8 mouse cellular contexts compared by ENCODE assay signal in the genomic region with DNA sequence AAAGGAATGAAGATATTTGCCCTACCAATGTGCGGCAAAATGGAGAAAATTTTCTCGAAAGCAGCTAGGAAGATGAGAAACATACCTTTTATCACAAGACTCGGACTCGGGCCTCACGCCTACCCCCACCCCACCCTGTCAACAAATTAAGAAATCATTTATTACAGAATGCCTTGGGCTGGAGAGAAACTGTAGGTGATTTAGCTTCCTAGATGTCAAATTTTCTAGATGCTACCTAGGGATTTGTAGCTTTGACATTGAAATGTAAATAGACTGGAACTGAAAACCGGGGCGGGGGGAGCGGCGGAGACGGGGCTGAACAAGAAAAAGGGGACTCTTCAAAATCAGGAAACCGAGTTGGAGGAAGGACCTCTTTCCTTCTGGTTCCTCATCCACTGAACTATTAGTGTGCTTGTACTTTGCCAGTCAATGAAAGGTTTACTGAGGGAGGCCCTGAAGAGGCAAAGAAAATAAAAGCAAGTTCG. TPM values are rescaled to one million over a fixed set of nuclear protein-coding genes. Genes with fewer than 3 reads are reported as not detected.
DNase-seq lines count a peak whose midpoint lies in the region; ATAC-seq and TF ChIP-seq lines count a peak whose summit lies in the region.

No protein-coding gene starts in this region.

- H3K4me2 ChIP-seq in hindbrain, embryonic 14.5 days (replicated peaks), result peak overlapping the region; percentile 54
- peak overlapping the region; percentile 42 for H3K4me2 ChIP-seq in lung, postnatal 0 days (replicated peaks; ENCODE audit: low read depth, low read length)
- H3K4me2 ChIP-seq in stomach, postnatal 0 days (replicated peaks; ENCODE audit: low read depth), result peak overlapping the region; percentile 45

- no peaks in the 10 kb centered on the region for H3K79me2 ChIP-seq in C2C12 (ENCODE audit: control insufficient read depth, insufficient read depth)

- peak overlapping the region; percentile 63 for H3K27ac ChIP-seq in cortical plate, adult 2 months (ENCODE audit: insufficient read depth, low read length)
- H3K27ac ChIP-seq in hindbrain, embryonic 14.5 days, result peak overlapping the region; percentile 78
- H3K27ac ChIP-seq in lung, postnatal 0 days (ENCODE audit: low read length), result peak overlapping the region; percentile 26; the same call in 1 of the 2 replicates
- no peak overlapping the region for H3K27ac ChIP-seq in stomach, postnatal 0 days (replicated peaks)

- no peak for TF ChIP-seq EP300 in lung, postnatal 0 days (IDR thresholded peaks at IDR 0.05)
- TF ChIP-seq EP300 in stomach, postnatal 0 days (optimal IDR thresholded peaks at IDR 0.05), result no peak

- no peaks in the 10 kb centered on the region for H3K36me3 ChIP-seq in C2C12 (ENCODE audit: control insufficient read depth, insufficient read depth)
- no peaks in the 10 kb centered on the region for H3K36me3 ChIP-seq in hindbrain, embryonic 14.5 days (replicated peaks; ENCODE audit: control insufficient read depth, insufficient read depth)
- no peaks in the 10 kb centered on the region for H3K36me3 ChIP-seq in lung, postnatal 0 days (ENCODE audit: insufficient read depth, low read length)
- no peaks in the 10 kb centered on the region for H3K36me3 ChIP-seq in stomach, postnatal 0 days (ENCODE audit: control insufficient read depth, insufficient read depth, low read length)

- H3ac ChIP-seq in C2C12 (ENCODE audit: control insufficient read depth, insufficient read length, low read depth), result no peak overlapping the region

- ATAC-seq in hindbrain, embryonic 14.5 days (ENCODE audit: low FRiP score), result peak; percentile 80
- ATAC-seq in lung, postnatal 0 days, result peak; percentile 72
- ATAC-seq in stomach, postnatal 0 days (ENCODE audit: low FRiP score, low TSS enrichment), result peak; percentile 21; the same call in 1 of the 2 replicates

- no peak for TF ChIP-seq POLR2A in cortical plate, adult 2 months (IDR thresholded peaks at IDR 0.05; ENCODE audit: extremely low read depth, insufficient read depth, low read length)

- no peaks in the 10 kb centered on the region for H3K9me3 ChIP-seq in hindbrain, embryonic 14.5 days (ENCODE audit: control insufficient read depth, low read length)
- no peaks in the 10 kb centered on the region for H3K9me3 ChIP-seq in lung, postnatal 0 days (ENCODE audit: low read length)
- H3K9me3 ChIP-seq in stomach, postnatal 0 days (ENCODE audit: control insufficient read depth, low read length), result no peaks in the 10 kb centered on the region

- DNase-seq in gastrocnemius, postnatal 10 days, result peak; percentile 6
- DNase-seq in gastrocnemius, adult 18-20 months (ENCODE audit: low spot score), result no peak
- DNase-seq in hindbrain, embryonic 14.5 days (ENCODE audit: low spot score), result peak; percentile 32
- DNase-seq in lung, postnatal 0 days (ENCODE audit: low spot score), result peak; percentile 8
- DNase-seq in stomach, postnatal 0 days (ENCODE audit: low spot score), result peak; percentile 13
- no peak for DNase-seq in gastrocnemius, postnatal 25 days

- H3K27me3 ChIP-seq in C2C12 (ENCODE audit: control insufficient read depth, insufficient read depth, insufficient read length), result no peaks in the 10 kb centered on the region
- no peaks in the 10 kb centered on the region for H3K27me3 ChIP-seq in hindbrain, embryonic 14.5 days (ENCODE audit: control insufficient read depth, insufficient read depth, low read length)
- no peaks in the 10 kb centered on the region for H3K27me3 ChIP-seq in lung, postnatal 0 days (replicated peaks; ENCODE audit: insufficient read depth, low read length)
- H3K27me3 ChIP-seq in stomach, postnatal 0 days (ENCODE audit: control insufficient read depth, insufficient read depth, low read length), result no peaks in the 10 kb centered on the region

- WGBS in hindbrain, embryonic 14.5 days, result 22% methylated on average over 12 of the region's 12 CpGs
- WGBS in lung, postnatal 0 days, result 14% methylated on average over 12 of the region's 12 CpGs
- 22% methylated on average over 12 of the region's 12 CpGs for whole genome bisulfite sequencing in stomach, postnatal 0 days

- H3K79me3 ChIP-seq in C2C12 (ENCODE audit: low read depth), result no peaks in the 10 kb centered on the region

- TF ChIP-seq CTCF in C2C12 (IDR thresholded peaks at IDR 0.05; ENCODE audit: control insufficient read depth, insufficient read depth, insufficient read length), result no peak
- no peak for TF ChIP-seq CTCF in cortical plate, adult 2 months (IDR thresholded peaks at IDR 0.05; ENCODE audit: extremely low read depth, insufficient read depth, low read length)
- no peak for TF ChIP-seq CTCF in lung, postnatal 0 days (IDR thresholded peaks at IDR 0.05)
- no peak for TF ChIP-seq CTCF in stomach, postnatal 0 days (IDR thresholded peaks at IDR 0.05; ENCODE audit: low read depth)

- H3K4me1 ChIP-seq in cortical plate, adult 2 months (ENCODE audit: control insufficient read depth, insufficient read depth, low read length), result no peaks in the 10 kb centered on the region
- peaks cover 7% of the 10 kb centered on the region; the same call in 1 of the 2 replicates for H3K4me1 ChIP-seq in hindbrain, embryonic 14.5 days (replicated peaks; ENCODE audit: control insufficient read depth, insufficient read depth, low read length)
- no peaks in the 10 kb centered on the region for H3K4me1 ChIP-seq in lung, postnatal 0 days (ENCODE audit: insufficient read depth, low read depth, low read length)
- no peaks in the 10 kb centered on the region for H3K4me1 ChIP-seq in stomach, postnatal 0 days (replicated peaks; ENCODE audit: control insufficient read depth, insufficient read depth)

- peak overlapping the region; percentile 32 for H3K4me3 ChIP-seq in C2C12 (ENCODE audit: insufficient read depth, poor library complexity, severe bottlenecking)
- peak overlapping the region; percentile 64 for H3K4me3 ChIP-seq in cortical plate, adult 2 months (ENCODE audit: insufficient read depth, low read length)
- peak overlapping the region; percentile 43 for H3K4me3 ChIP-seq in hindbrain, embryonic 14.5 days (replicated peaks; ENCODE audit: low read length)
- H3K4me3 ChIP-seq in lung, postnatal 0 days (ENCODE audit: low read depth, low read length), result peak overlapping the region; percentile 50
- peak overlapping the region; percentile 46 for H3K4me3 ChIP-seq in stomach, postnatal 0 days (ENCODE audit: low read depth, low read length)

- peak overlapping the region; percentile 61 for H3K9ac ChIP-seq in hindbrain, embryonic 14.5 days
- no peak overlapping the region for H3K9ac ChIP-seq in lung, postnatal 0 days (replicated peaks; ENCODE audit: low read depth)
- H3K9ac ChIP-seq in stomach, postnatal 0 days (ENCODE audit: low read length), result peak overlapping the region; percentile 43

TF ChIP-seq in C2C12, 6 proteins besides CTCF, POLR2A, EP300 and RAD21:
- TF ChIP-seq USF1 (IDR thresholded peaks at IDR 0.05; ENCODE audit: low read depth) (no peak), MYOD1 (IDR thresholded peaks at IDR 0.05; ENCODE audit: control insufficient read depth, insufficient read length, low read depth) (no peak), FOSL1 (IDR thresholded peaks at IDR 0.05; ENCODE audit: insufficient read depth, low read length, poor library complexity, severe bottlenecking) (no peak), MAX (IDR thresholded peaks at IDR 0.05) (no peak), CEBPB (IDR thresholded peaks at IDR 0.05; ENCODE audit: low read depth) (no peak), MYOG (IDR thresholded peaks at IDR 0.05; ENCODE audit: control insufficient read depth, extremely low read depth, insufficient read length) (no peak)

RNA-seq across cellular contexts. Expression of gene Zc4h2, which starts 0.3 kb away (rescaled TPM):
- total RNA-seq in gastrocnemius, postnatal 10 days (2021), result 1 to 10 TPM; 2.3 to 2.6 TPM
- 1 to 10 TPM in 1 of 2 experiments, under 1 TPM in 1; 0.88 to 1.1 TPM for total RNA-seq in gastrocnemius, adult 18-20 months (2021)
- polyA plus RNA-seq in C2C12 (2012; fragmentation: generic; extraction: Trizol), result 3.1 TPM
- polyA plus RNA-seq in cortical plate, adult 2 months (2012; rRNA removed), result 20.9 and 21.2 TPM in 2 replicates
- 71.9 and 73.4 TPM in 2 replicates for polyA plus RNA-seq in hindbrain, embryonic 14.5 days (2014; fragmentation: Nextera tagmentation; extraction: Ambion mirVana)
- 5.3 and 6.0 TPM in 2 replicates for polyA plus RNA-seq in lung, postnatal 0 days (2015; fragmentation: Nextera tagmentation; extraction: Ambion mirVana)
- 4.9 and 5.1 TPM in 2 replicates for polyA plus RNA-seq in stomach, postnatal 0 days (2015; fragmentation: Nextera tagmentation; extraction: Ambion mirVana)
- total RNA-seq in gastrocnemius, postnatal 25 days (2021), result 1 to 10 TPM in 1 of 2 experiments, under 1 TPM in 1; 0.72 to 1.5 TPM

RNA-seq across cellular contexts. Expression of gene Zc3h12b, which starts 52.8 kb away (rescaled TPM):
- total RNA-seq in gastrocnemius, postnatal 10 days (2021), result 1 to 10 TPM; 1.7 to 1.8 TPM
- under 1 TPM; 0.27 to 0.28 TPM for total RNA-seq in gastrocnemius, adult 18-20 months (2021)
- polyA plus RNA-seq in C2C12 (2012; fragmentation: generic; extraction: Trizol), result 0.33 TPM
- 9.9 and 10.5 TPM in 2 replicates for polyA plus RNA-seq in cortical plate, adult 2 months (2012; rRNA removed)
- polyA plus RNA-seq in hindbrain, embryonic 14.5 days (2014; fragmentation: Nextera tagmentation; extraction: Ambion mirVana), result 3.7 and 4.1 TPM in 2 replicates
- 0.38 and 0.68 TPM in 2 replicates for polyA plus RNA-seq in lung, postnatal 0 days (2015; fragmentation: Nextera tagmentation; extraction: Ambion mirVana)
- 0.74 and 0.85 TPM in 2 replicates for polyA plus RNA-seq in stomach, postnatal 0 days (2015; fragmentation: Nextera tagmentation; extraction: Ambion mirVana)
- total RNA-seq in gastrocnemius, postnatal 25 days (2021), result under 1 TPM; 0.38 to 0.43 TPM

Comparison
In these comparisons a context has a peak if more than half of its experiments do, and no peak if none do; other contexts are left out.
1. DNase-seq: peak in gastrocnemius, postnatal 10 days (single experiment), hindbrain, embryonic 14.5 days (single experiment), lung, postnatal 0 days (single experiment) and stomach, postnatal 0 days (single experiment); none in gastrocnemius, adult 18-20 months (single experiment) and gastrocnemius, postnatal 25 days (single experiment).
2. ATAC-seq: peak in every context shown above with its lines; median percentile 80 in hindbrain, embryonic 14.5 days; 72 in lung, postnatal 0 days; 21 in stomach, postnatal 0 days.
3. Peak in every context shown above with its lines, with median percentiles within 50 percentile points of each other: H3K4me3 ChIP-seq and H3K4me2 ChIP-seq.